Mouse (Mus musculus) E14TG2a.4 (cell line): ENCODE measurements around the gene Kansl1l.

Experiments
- CTCF ChIP-seq: conservative IDR thresholded peaks from 2 replicates; pipeline ENCODE4 v1.5.1; 2014; ENCODE audit warnings: low read length
- NANOG ChIP-seq: IDR thresholded peaks from 2 replicates; pipeline ENCODE4 v1.6.1; 2014; ENCODE audit warnings: borderline replicate concordance, low read length, mixed read lengths
- POU5F1 ChIP-seq: IDR thresholded peaks from 2 replicates; pipeline ENCODE4 v1.6.1; 2014; ENCODE audit warnings: low read length, borderline replicate concordance

- TF ChIP-seq NANOG (no peak), CTCF (no peak), POU5F1 (no peak)
Observed at GRCm38 (mm10) chr1:66777878-66778277, 39.5 kb downstream of the Kansl1l start.
